8 mouse cellular contexts compared by ENCODE assay signal in genomic region chr2:32776192-32776591, GRCm38 (mm10). TPM values are rescaled to one million over a fixed set of nuclear protein-coding genes. Genes with fewer than 3 reads are reported as not detected.
A peak's percentile ranks its signal among the peaks of the same experiment; 100 is the strongest.
DNase-seq lines count a peak whose midpoint lies in the region; ATAC-seq and TF ChIP-seq lines count a peak whose summit lies in the region.

No protein-coding gene starts in this region.

- H3K4me3 ChIP-seq in lung, embryonic 15.5 days = peak overlapping the region; percentile 56
- peak overlapping the region; percentile 43; the same call in 1 of the 2 replicates for H3K4me3 ChIP-seq in cortical plate, adult 2 months (ENCODE audit: insufficient read depth, low read length)
- peak overlapping the region; percentile 69 for H3K4me3 ChIP-seq in hindbrain, embryonic 16.5 days (ENCODE audit: low read length)
- peak overlapping the region; percentile 59 for H3K4me3 ChIP-seq in neural tube, embryonic 13.5 days

- H3K27me3 ChIP-seq in lung, embryonic 15.5 days = no peaks in the 10 kb centered on the region
- no peaks in the 10 kb centered on the region for H3K27me3 ChIP-seq in hindbrain, embryonic 16.5 days (replicated peaks; ENCODE audit: control insufficient read depth, insufficient read depth, low read length)
- H3K27me3 ChIP-seq in neural tube, embryonic 13.5 days = no peaks in the 10 kb centered on the region

- H3K9me3 ChIP-seq in lung, embryonic 15.5 days = no peaks in the 10 kb centered on the region
- no peaks in the 10 kb centered on the region for H3K9me3 ChIP-seq in hindbrain, embryonic 16.5 days (ENCODE audit: control insufficient read depth, low read length)
- H3K9me3 ChIP-seq in neural tube, embryonic 13.5 days = no peaks in the 10 kb centered on the region

- WGBS in lung, embryonic 15.5 days = 21% methylated on average over 22 of the region's 22 CpGs
- WGBS in hindbrain, embryonic 16.5 days = 27% methylated on average over 22 of the region's 22 CpGs
- WGBS in neural tube, embryonic 13.5 days = 17% methylated on average over 22 of the region's 22 CpGs

- H3K36me3 ChIP-seq in lung, embryonic 15.5 days = no peaks in the 10 kb centered on the region
- H3K36me3 ChIP-seq in hindbrain, embryonic 16.5 days (ENCODE audit: control insufficient read depth, insufficient read depth, low read length) = no peaks in the 10 kb centered on the region
- H3K36me3 ChIP-seq in neural tube, embryonic 13.5 days = no peaks in the 10 kb centered on the region

- ATAC-seq in lung, embryonic 15.5 days (ENCODE audit: borderline replicate concordance, extremely low read depth, low FRiP score, low TSS enrichment) = no peak
- ATAC-seq in hindbrain, embryonic 16.5 days = no peak
- ATAC-seq in neural tube, embryonic 13.5 days (ENCODE audit: low read depth) = 0 out of 2 replicates have a peak, but pooled peaks have one; percentile 4

- peak overlapping the region; percentile 27 for H3K9ac ChIP-seq in lung, embryonic 15.5 days
- H3K9ac ChIP-seq in hindbrain, embryonic 16.5 days (ENCODE audit: low read depth, low read length) = peak overlapping the region; percentile 70
- H3K9ac ChIP-seq in neural tube, embryonic 13.5 days = peak overlapping the region; percentile 60

- TF ChIP-seq POLR2A in cortical plate, adult 2 months (IDR thresholded peaks at IDR 0.05; ENCODE audit: extremely low read depth, insufficient read depth, low read length) = no peak

- no peak for DNase-seq in lung, postnatal 10 days
- no peak for DNase-seq in right cerebral cortex, adult 2 months (ENCODE audit: low spot score in 2 of 2)
- DNase-seq in gastrocnemius, postnatal 10 days = no peak
- DNase-seq in lung, postnatal 14 days = no peak

- peak overlapping the region; percentile 76 for H3K4me2 ChIP-seq in lung, embryonic 15.5 days
- H3K4me2 ChIP-seq in hindbrain, embryonic 16.5 days (ENCODE audit: low read length) = peak overlapping the region; percentile 90
- H3K4me2 ChIP-seq in neural tube, embryonic 13.5 days = peak overlapping the region; percentile 64

- no peak overlapping the region for H3K27ac ChIP-seq in lung, embryonic 15.5 days
- no peak overlapping the region for H3K27ac ChIP-seq in cortical plate, adult 2 months (ENCODE audit: insufficient read depth, low read length)
- H3K27ac ChIP-seq in hindbrain, embryonic 16.5 days (ENCODE audit: low read depth, low read length) = no peak overlapping the region
- H3K27ac ChIP-seq in neural tube, embryonic 13.5 days (replicated peaks) = no peak overlapping the region

- peaks cover 14% of the 10 kb centered on the region for H3K4me1 ChIP-seq in lung, embryonic 15.5 days
- H3K4me1 ChIP-seq in cortical plate, adult 2 months (ENCODE audit: control insufficient read depth, insufficient read depth, low read length) = no peaks in the 10 kb centered on the region
- peaks cover 14% of the 10 kb centered on the region for H3K4me1 ChIP-seq in hindbrain, embryonic 16.5 days (ENCODE audit: control insufficient read depth, insufficient read depth, low read depth, low read length)
- peaks cover 18% of the 10 kb centered on the region for H3K4me1 ChIP-seq in neural tube, embryonic 13.5 days (replicated peaks)

- TF ChIP-seq CTCF in cortical plate, adult 2 months (IDR thresholded peaks at IDR 0.05; ENCODE audit: extremely low read depth, insufficient read depth, low read length) = no peak

RNA-seq across cellular contexts. Expression of gene Ptrh1, which starts 0.6 kb away (rescaled TPM):
- 4.9 and 5.4 TPM in 2 replicates for polyA plus RNA-seq in lung, embryonic 15.5 days (2015; fragmentation: Nextera tagmentation; extraction: Ambion mirVana)
- 5.4 and 6.6 TPM in 2 replicates for polyA plus RNA-seq in cortical plate, adult 2 months (2012; rRNA removed)
- 6.5 and 6.8 TPM in 2 replicates for polyA plus RNA-seq in hindbrain, embryonic 16.5 days (2015; fragmentation: Nextera tagmentation; extraction: Ambion mirVana)
- polyA plus RNA-seq in neural tube, embryonic 13.5 days (2015; fragmentation: Nextera tagmentation; extraction: Ambion mirVana) = 5.5 and 6.6 TPM in 2 replicates
- 1 to 10 TPM; 2.3 to 2.7 TPM for total RNA-seq in gastrocnemius, postnatal 10 days (2021)

RNA-seq across cellular contexts. Expression of gene Ttc16, which starts 0.8 kb away (rescaled TPM):
- 0.43 and 0.69 TPM in 2 replicates for polyA plus RNA-seq in lung, embryonic 15.5 days (2015; fragmentation: Nextera tagmentation; extraction: Ambion mirVana)
- polyA plus RNA-seq in cortical plate, adult 2 months (2012; rRNA removed) = 1.8 and 2.2 TPM in 2 replicates
- 0.53 and 0.60 TPM in 2 replicates for polyA plus RNA-seq in hindbrain, embryonic 16.5 days (2015; fragmentation: Nextera tagmentation; extraction: Ambion mirVana)
- polyA plus RNA-seq in neural tube, embryonic 13.5 days (2015; fragmentation: Nextera tagmentation; extraction: Ambion mirVana) = 0.24 and 0.26 TPM in 2 replicates
- total RNA-seq in gastrocnemius, postnatal 10 days (2021) = under 1 TPM in 1 of 2 experiments, not detected in 1; 0.11 TPM

RNA-seq across cellular contexts. Expression of gene Cfap157, which starts 8.0 kb away (rescaled TPM):
- 1.1 and 1.3 TPM in 2 replicates for polyA plus RNA-seq in lung, embryonic 15.5 days (2015; fragmentation: Nextera tagmentation; extraction: Ambion mirVana)
- polyA plus RNA-seq in cortical plate, adult 2 months (2012; rRNA removed) = 0.11 and 0.35 TPM in 2 replicates
- polyA plus RNA-seq in hindbrain, embryonic 16.5 days (2015; fragmentation: Nextera tagmentation; extraction: Ambion mirVana) = 0.75 and 1.1 TPM in 2 replicates
- polyA plus RNA-seq in neural tube, embryonic 13.5 days (2015; fragmentation: Nextera tagmentation; extraction: Ambion mirVana) = 0.84 and 1.3 TPM in 2 replicates
- total RNA-seq in gastrocnemius, postnatal 10 days (2021) = not detected

RNA-seq across cellular contexts. Expression of gene Tor2a, which starts 19.2 kb away (rescaled TPM):
- 63.9 and 65.6 TPM in 2 replicates for polyA plus RNA-seq in lung, embryonic 15.5 days (2015; fragmentation: Nextera tagmentation; extraction: Ambion mirVana)
- 54.9 and 58.9 TPM in 2 replicates for polyA plus RNA-seq in cortical plate, adult 2 months (2012; rRNA removed)
- polyA plus RNA-seq in hindbrain, embryonic 16.5 days (2015; fragmentation: Nextera tagmentation; extraction: Ambion mirVana) = 50.8 and 56.9 TPM in 2 replicates
- 53.2 and 55.8 TPM in 2 replicates for polyA plus RNA-seq in neural tube, embryonic 13.5 days (2015; fragmentation: Nextera tagmentation; extraction: Ambion mirVana)
- 10 to 100 TPM; 12.7 to 13.7 TPM for total RNA-seq in gastrocnemius, postnatal 10 days (2021)

RNA-seq across cellular contexts. Expression of gene 6330409D20Rik, which starts 35.4 kb away (rescaled TPM):
- 0.24 and 0.25 TPM in 2 replicates for polyA plus RNA-seq in lung, embryonic 15.5 days (2015; fragmentation: Nextera tagmentation; extraction: Ambion mirVana)
- 3.5 and 4.2 TPM in 2 replicates for polyA plus RNA-seq in cortical plate, adult 2 months (2012; rRNA removed)
- 2.6 and 3.4 TPM in 2 replicates for polyA plus RNA-seq in hindbrain, embryonic 16.5 days (2015; fragmentation: Nextera tagmentation; extraction: Ambion mirVana)
- polyA plus RNA-seq in neural tube, embryonic 13.5 days (2015; fragmentation: Nextera tagmentation; extraction: Ambion mirVana) = 3.2 and 4.0 TPM in 2 replicates
- not detected for total RNA-seq in gastrocnemius, postnatal 10 days (2021)
